Mouse (Mus musculus) MEL (cell line): ENCODE data around the gene Fam229a.

ENCODE experiments used
- CTCF ChIP-seq, 3 experiments: IDR thresholded peaks in 2 of 3; conservative IDR thresholded peaks in 1 of 3; 2 replicates each; pipeline ENCODE4 v1.5.1; 2011 to 2012; ENCODE audit warnings: low read length in 3 of 3, low read depth in 2 of 3, mild to moderate bottlenecking in 2 of 3, improper control_type of control experiment in 1 of 3, inconsistent platforms in 1 of 3, mixed read lengths in 1 of 3, moderate library complexity in 1 of 3; ENCODE audit not compliant: control insufficient read depth in 1 of 3, insufficient read depth in 1 of 3, poor library complexity in 1 of 3, severe bottlenecking in 1 of 3
- E2F4 ChIP-seq: IDR thresholded peaks from 2 replicates; pipeline ENCODE4 v1.6.1; 2011; ENCODE audit warnings: low read depth, low read length, improper control_type of control experiment, borderline replicate concordance
- GATA1 ChIP-seq: IDR thresholded peaks from 2 replicates; pipeline ENCODE4 v1.6.1; 2011; ENCODE audit warnings: low read depth, low read length, improper control_type of control experiment
- HCFC1 ChIP-seq: IDR thresholded peaks from 2 replicates; pipeline ENCODE4 v1.6.1; 2012; ENCODE audit warnings: low read depth, mild to moderate bottlenecking, inconsistent platforms, low read length, improper control_type of control experiment, moderate library complexity
- KAT2A ChIP-seq: conservative IDR thresholded peaks from 2 replicates; pipeline ENCODE4 v1.6.1; 2012; ENCODE audit warnings: low read depth, low read length, improper control_type of control experiment, inconsistent platforms
- MXI1 ChIP-seq: IDR thresholded peaks from 2 replicates; pipeline ENCODE4 v1.6.1; 2011; ENCODE audit warnings: mild to moderate bottlenecking, low read depth, low read length, improper control_type of control experiment
- POLR2A ChIP-seq, 2 experiments: IDR thresholded peaks; 2 replicates each; pipeline ENCODE4 v1.6.1; 2011 to 2012; ENCODE audit warnings: low read length in 2 of 2, mild to moderate bottlenecking in 2 of 2, control low read depth in 1 of 2, improper control_type of control experiment in 1 of 2, low read depth in 1 of 2, moderate library complexity in 1 of 2; ENCODE audit not compliant: control insufficient read depth in 1 of 2, insufficient read depth in 1 of 2, poor library complexity in 1 of 2
- POLR2AphosphoS2 ChIP-seq: IDR thresholded peaks from 2 replicates; pipeline ENCODE4 v1.6.1; 2011; ENCODE audit warnings: low read length, improper control_type of control experiment
- TAL1 ChIP-seq: IDR thresholded peaks from 2 replicates; pipeline ENCODE4 v1.6.1; 2012; ENCODE audit warnings: mild to moderate bottlenecking, inconsistent platforms, low read length, moderate library complexity, mixed read lengths
- USF1 ChIP-seq: IDR thresholded peaks from 2 replicates; pipeline ENCODE4 v1.6.1; 2014; ENCODE audit warnings: low read depth, mild to moderate bottlenecking, inconsistent platforms, low read length, improper control_type of control experiment, moderate library complexity
- USF2 ChIP-seq, 2 experiments: IDR thresholded peaks; 2 replicates each; pipeline ENCODE4 v1.6.1; 2011 to 2012; ENCODE audit warnings: improper control_type of control experiment in 2 of 2, low read length in 2 of 2, borderline replicate concordance in 1 of 2, inconsistent platforms in 1 of 2, low read depth in 1 of 2, mild to moderate bottlenecking in 1 of 2; ENCODE audit not compliant: insufficient read depth in 1 of 2
- ZC3H11A ChIP-seq: IDR thresholded peaks from 2 replicates; pipeline ENCODE4 v1.6.1; 2012; ENCODE audit warnings: low read depth, mild to moderate bottlenecking, inconsistent platforms, low read length, improper control_type of control experiment

- TF ChIP-seq CTCF (IDR thresholded peaks at IDR 0.05 in 2 of 3, conservative IDR thresholded peaks at IDR 0.05 in 1 of 3; ENCODE audit: control insufficient read depth in 1 of 3, insufficient read depth in 1 of 3, low read depth in 2 of 3, low read length in 3 of 3, poor library complexity in 1 of 3, severe bottlenecking in 1 of 3) (no peak), TAL1 (no peak), HCFC1 (no peak), E2F4 (no peak), MXI1 (no peak), POLR2A (IDR thresholded peaks at IDR 0.05; ENCODE audit: control insufficient read depth in 1 of 2, insufficient read depth in 1 of 2, low read depth in 1 of 2, low read length in 2 of 2, poor library complexity in 1 of 2) (no peak), ZC3H11A (no peak), GATA1 (no peak), USF2 (IDR thresholded peaks at IDR 0.05; ENCODE audit: borderline replicate concordance in 1 of 2, insufficient read depth in 1 of 2, low read depth in 1 of 2, low read length in 2 of 2) (no peak), POLR2AphosphoS2 (no peak), KAT2A (no peak), USF1 (no peak)
These were observed 27.5 kb downstream of the Fam229a start for GRCm38 (mm10) chr4:129518519-129518918.
